Mouse (Mus musculus) liver, embryonic 11.5 days (tissue): ENCODE measurements around the gene Fam57a. TPM values are rescaled to one million over a fixed set of nuclear protein-coding genes. Genes with fewer than 3 reads are reported as not detected.

ENCODE experiments used
- ATAC-seq: fragments of 200-750 bp; cut with Nextera tagmentation; replicated peaks from 2 replicates; pipeline ENCODE4 v1.8.0; 2017; ENCODE audit warnings: moderate number of reproducible peaks, mild to moderate bottlenecking, moderate TSS enrichment, moderate library complexity; ENCODE audit not compliant: low FRiP score
- DNase-seq: peaks from one replicate; pipeline ENCODE4 v3.0.0-alpha.2; 2017; ENCODE audit warnings: low spot score
- H3K27ac ChIP-seq: fragments of 300-500 bp; sonication (generic); 2 replicates; pipeline ENCODE4 v1.5.1; 2014; ENCODE audit warnings: mild to moderate bottlenecking, low read depth, low read length, control low read depth
- H3K27me3 ChIP-seq: fragments of 300-500 bp; sonication (generic); replicated peaks from 2 replicates; pipeline ENCODE4 v1.6.1; 2014; ENCODE audit warnings: low read length, mixed read lengths; ENCODE audit not compliant: control insufficient read depth, insufficient read depth
- H3K36me3 ChIP-seq: fragments of 300-500 bp; sonication (generic); 2 replicates; pipeline ENCODE4 v1.6.1; 2014; ENCODE audit warnings: mild to moderate bottlenecking, low read length, moderate library complexity, mixed read lengths; ENCODE audit not compliant: control insufficient read depth, insufficient read depth
- H3K4me1 ChIP-seq: fragments of 300-500 bp; sonication (generic); replicated peaks from 2 replicates; pipeline ENCODE4 v1.6.1; 2014; ENCODE audit warnings: low read length, mixed read lengths; ENCODE audit not compliant: control insufficient read depth, insufficient read depth
- H3K4me2 ChIP-seq: fragments of 300-500 bp; sonication (generic); 2 replicates; pipeline ENCODE4 v1.6.1; 2014; ENCODE audit warnings: mild to moderate bottlenecking, control low read depth, moderate library complexity
- H3K4me3 ChIP-seq: fragments of 300-500 bp; sonication (generic); 2 replicates; pipeline ENCODE4 v1.5.1; 2014; ENCODE audit warnings: low read depth, low read length, control low read depth
- H3K9ac ChIP-seq: fragments of 300-500 bp; sonication (generic); 2 replicates; pipeline ENCODE4 v1.6.1; 2014; ENCODE audit warnings: low read depth, low read length, control low read depth
- H3K9me3 ChIP-seq: fragments of 300-500 bp; sonication (generic); 2 replicates; pipeline ENCODE4 v1.6.1; 2016; ENCODE audit warnings: low read length, inconsistent platforms, mixed read lengths; ENCODE audit not compliant: control insufficient read depth
- WGBS: fragments of 180-500 bp; shearing (Covaris S2); extraction: QIAGEN DNeasy Blood & Tissue Kit; methylation state at CpG from one replicate; pipeline ENCODE4 v1.1.7; 2014; 5-methylcytosine and 5-hydroxymethylcytosine counted together
- polyA plus RNA-seq: library from polyadenylated mRNA; unstranded; fragments of >200 nt; fragmentation: Nextera tagmentation; extraction: Ambion mirVana; gene quantifications from 2 replicates; pipeline ENCODE4 v1.2.1, GENCODE M21; 2014

Gene Fam57a
- polyA plus RNA-seq, 1 experiment from 2014 or later, result 14.8 TPM

- Histone ChIP-seq H3K9me3 (no peaks in the 10 kb centered on the region), H3K4me1 (peaks cover 8% of the 10 kb centered on the region), H3K4me3 (no peak overlapping the region), H3K27ac (no peak overlapping the region), H3K4me2 (no peak overlapping the region), H3K9ac (no peak overlapping the region), H3K36me3 (peaks cover 16% of the 10 kb centered on the region), H3K27me3 (no peaks in the 10 kb centered on the region)
- no peak for ATAC-seq
- no peak for DNase-seq
Observed at GRCm38 (mm10) chr11:76246439-76246838, 67.0 kb downstream of the Fam57a start.

DNA sequence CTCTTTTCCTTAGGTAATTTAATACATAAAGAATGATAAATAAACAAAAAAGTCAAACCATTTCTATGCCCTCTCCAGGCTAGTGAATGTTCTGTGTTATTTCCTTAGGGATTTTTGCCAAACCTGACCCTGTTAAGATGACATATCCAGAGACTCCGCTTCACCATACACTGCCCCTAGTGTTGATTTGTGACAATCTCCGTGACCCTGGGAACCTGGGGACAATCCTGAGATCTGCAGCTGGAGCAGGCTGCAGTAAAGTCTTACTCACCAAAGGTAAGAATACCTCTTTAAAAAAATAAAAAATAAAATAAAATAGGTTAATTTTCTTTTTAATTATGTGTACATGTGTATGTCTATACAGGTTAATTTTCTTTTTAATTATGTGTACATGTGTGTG is 67.8 kb downstream of the Fam57a start:
- H3K4me3 ChIP-seq, result no peak overlapping the region
- DNase-seq, result no peak
- no peak for ATAC-seq
- no peak overlapping the region for H3K4me2 ChIP-seq
- no peak overlapping the region for H3K27ac ChIP-seq
- no peaks in the 10 kb centered on the region for H3K27me3 ChIP-seq
- WGBS, result 70% methylated on average over 2 of the region's 2 CpGs
- H3K9me3 ChIP-seq, result no peaks in the 10 kb centered on the region
- H3K36me3 ChIP-seq, result peaks cover 16% of the 10 kb centered on the region
- H3K9ac ChIP-seq, result no peak overlapping the region
- H3K4me1 ChIP-seq, result peaks cover 8% of the 10 kb centered on the region

GRCm38 (mm10) chr11:76252036-76252435 is 72.6 kb downstream of the Fam57a start:
- Histone ChIP-seq H3K4me1 (no peaks in the 10 kb centered on the region), H3K36me3 (peaks cover 16% of the 10 kb centered on the region), H3K9me3 (no peaks in the 10 kb centered on the region), H3K4me2 (no peak overlapping the region), H3K9ac (no peak overlapping the region), H3K27me3 (no peaks in the 10 kb centered on the region), H3K27ac (no peak overlapping the region), H3K4me3 (no peak overlapping the region)
- WGBS, result 50% methylated on average over 3 of the region's 3 CpGs
- ATAC-seq, result no peak
- DNase-seq, result no peak

DNA sequence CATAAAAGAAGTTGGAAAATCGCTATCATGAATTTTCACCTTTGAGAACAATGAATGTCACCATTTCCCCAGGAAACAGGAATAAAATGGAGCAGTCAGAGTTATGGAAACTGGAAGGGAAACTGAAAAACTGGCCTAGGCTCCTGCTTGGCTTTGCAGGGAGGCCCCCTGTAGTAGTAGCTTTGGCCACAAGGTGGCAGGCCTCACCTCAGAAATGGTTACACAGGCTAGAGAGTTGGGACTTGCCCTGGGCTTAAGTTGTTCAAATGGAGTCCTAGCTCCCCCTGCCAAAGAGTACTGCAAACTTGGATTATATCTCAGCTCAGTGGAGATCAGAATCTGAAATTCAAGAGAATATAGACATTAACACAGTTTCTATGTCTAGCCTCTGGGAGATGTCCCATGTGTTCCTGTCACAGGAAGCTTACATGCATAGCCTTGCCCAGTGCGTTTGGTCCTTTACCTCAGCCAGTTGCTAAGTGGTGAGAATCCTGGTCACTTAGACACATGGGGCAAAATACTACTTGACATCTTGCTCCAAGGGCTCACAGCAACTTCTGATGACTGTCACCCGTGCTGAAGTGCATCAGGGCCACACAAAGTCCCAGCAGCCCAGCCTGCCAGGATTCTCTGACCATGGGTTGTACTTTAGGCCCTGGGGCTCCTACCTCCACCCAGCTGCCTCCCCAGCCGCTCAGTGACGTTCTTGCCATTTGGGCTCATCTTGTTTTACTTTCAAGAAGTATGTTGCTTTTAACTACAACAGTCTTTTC is 73.9 kb downstream of the Fam57a start:
- H3K4me2 ChIP-seq, result no peak overlapping the region
- no peaks in the 10 kb centered on the region for H3K9me3 ChIP-seq
- H3K36me3 ChIP-seq, result peaks cover 16% of the 10 kb centered on the region
- 58% methylated on average over 5 of the region's 5 CpGs for WGBS
- ATAC-seq (peak; percentile 80), DNase-seq (peak; percentile 80)
- H3K27ac ChIP-seq, result no peak overlapping the region
- no peak overlapping the region for H3K4me3 ChIP-seq
- H3K4me1 ChIP-seq, result no peaks in the 10 kb centered on the region
- H3K9ac ChIP-seq, result no peak overlapping the region
- no peaks in the 10 kb centered on the region for H3K27me3 ChIP-seq

DNA sequence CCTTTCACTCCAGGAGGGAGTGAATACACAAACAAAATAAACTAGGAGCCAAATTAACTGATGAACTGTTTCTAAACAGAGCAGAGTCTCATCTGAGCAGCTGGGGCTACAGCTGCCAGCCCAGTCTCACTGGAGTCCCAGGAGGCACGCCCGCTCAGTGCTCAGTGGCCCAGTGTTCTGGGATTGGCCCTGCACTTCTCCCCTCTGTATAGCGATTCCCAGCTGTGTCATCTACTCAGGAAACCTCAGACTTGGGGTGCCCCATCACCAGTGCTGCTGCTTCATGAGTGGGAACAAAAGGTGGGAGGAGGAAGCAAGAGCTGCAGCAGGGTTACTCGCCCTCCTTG is 74.4 kb downstream of the Fam57a start:
- 89% methylated on average over 4 of the region's 4 CpGs for WGBS
- Histone ChIP-seq H3K4me1 (no peaks in the 10 kb centered on the region), H3K27ac (no peak overlapping the region), H3K4me3 (no peak overlapping the region), H3K9ac (no peak overlapping the region), H3K9me3 (no peaks in the 10 kb centered on the region), H3K36me3 (peaks cover 16% of the 10 kb centered on the region), H3K27me3 (no peaks in the 10 kb centered on the region), H3K4me2 (no peak overlapping the region)
- ATAC-seq, result no peak
- DNase-seq, result no peak

GRCm38 (mm10) chr11:76255431-76256001 is 76.0 kb downstream of the Fam57a start:
- Histone ChIP-seq H3K27me3 (no peaks in the 10 kb centered on the region), H3K4me2 (no peak overlapping the region), H3K9me3 (no peaks in the 10 kb centered on the region), H3K27ac (no peak overlapping the region), H3K9ac (no peak overlapping the region), H3K36me3 (peaks cover 5% of the 10 kb centered on the region), H3K4me1 (no peaks in the 10 kb centered on the region), H3K4me3 (no peak overlapping the region)
- 77% methylated on average over 4 of the region's 4 CpGs for WGBS
- ATAC-seq, result no peak
- no peak for DNase-seq

DNA sequence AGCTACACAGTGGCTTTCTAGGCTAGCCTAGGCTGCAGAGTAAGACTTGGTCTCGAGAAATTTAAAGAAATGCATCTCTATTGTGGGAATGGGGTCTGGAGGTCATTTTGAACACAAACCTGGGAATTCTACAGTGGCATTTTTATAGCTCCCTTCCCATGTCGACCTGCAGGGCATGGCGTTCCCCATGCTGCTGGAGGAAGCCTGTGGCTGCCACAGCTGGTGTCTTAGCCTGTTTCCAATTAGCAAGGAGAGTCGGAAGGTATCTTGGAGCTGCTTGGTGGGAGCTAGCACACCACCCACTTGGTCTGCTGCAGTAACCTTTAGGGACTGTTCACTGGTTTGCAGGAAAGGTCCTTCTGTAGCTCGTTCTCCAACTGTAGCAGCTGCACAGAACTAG is 76.7 kb downstream of the Fam57a start:
- Histone ChIP-seq H3K27me3 (no peaks in the 10 kb centered on the region), H3K9me3 (no peaks in the 10 kb centered on the region), H3K36me3 (peaks cover 1% of the 10 kb centered on the region), H3K9ac (no peak overlapping the region), H3K4me3 (no peak overlapping the region), H3K4me1 (no peaks in the 10 kb centered on the region), H3K4me2 (no peak overlapping the region), H3K27ac (no peak overlapping the region)
- 50% methylated on average over 5 of the region's 5 CpGs for WGBS
- no peak for ATAC-seq
- DNase-seq, result no peak

- no peak for ATAC-seq
- DNase-seq, result no peak
- H3K4me1 ChIP-seq, result no peaks in the 10 kb centered on the region
- H3K9me3 ChIP-seq, result no peaks in the 10 kb centered on the region
- H3K27me3 ChIP-seq, result no peaks in the 10 kb centered on the region
- H3K27ac ChIP-seq, result no peak overlapping the region
- whole genome bisulfite sequencing, result 67% methylated on average over 4 of the region's 4 CpGs
- H3K36me3 ChIP-seq, result no peaks in the 10 kb centered on the region
- no peak overlapping the region for H3K9ac ChIP-seq
- no peak overlapping the region for H3K4me3 ChIP-seq
- H3K4me2 ChIP-seq, result no peak overlapping the region
Observed at GRCm38 (mm10) chr11:76257386-76257785, 77.9 kb downstream of the Fam57a start.

GRCm38 (mm10) chr11:76258511-76258910 is 79.0 kb downstream of the Fam57a start:
- Histone ChIP-seq H3K4me1 (no peaks in the 10 kb centered on the region), H3K27me3 (no peaks in the 10 kb centered on the region), H3K4me3 (no peak overlapping the region), H3K9me3 (no peaks in the 10 kb centered on the region), H3K4me2 (no peak overlapping the region), H3K9ac (no peak overlapping the region), H3K27ac (no peak overlapping the region), H3K36me3 (no peaks in the 10 kb centered on the region)
- 70% methylated on average over 6 of the region's 6 CpGs for WGBS
- ATAC-seq (no peak), DNase-seq (no peak)
